In genomic region chr4:57637636-57638386, GRCm38 (mm10) we compare ENCODE assay signal across 8 mouse cellular contexts.
DNase-seq lines count a peak whose midpoint lies in the region; ATAC-seq and TF ChIP-seq lines count a peak whose summit lies in the region.
"Had no signal": no experiment of that assay in that cellular context is flagged by ENCODE, and none has a peak within 500 bp of the region (broad histone marks: within the 10 kb centered on the region; RNA-seq: fewer than 3 reads in every experiment).

No protein-coding gene starts in this region.

- 21% methylated on average over 24 of the region's 24 CpGs for WGBS in embryonic facial prominence, embryonic 14.5 days
- 15% methylated on average over 24 of the region's 24 CpGs for WGBS in intestine, embryonic 16.5 days
- 53% methylated on average over 24 of the region's 24 CpGs for WGBS in midbrain, embryonic 10.5 days
- 18% methylated on average over 24 of the region's 24 CpGs for WGBS in stomach, postnatal 0 days

- no peak for TF ChIP-seq CTCF in stomach, postnatal 0 days (IDR thresholded peaks at IDR 0.05; ENCODE audit: low read depth)

- peak; percentile 67 for DNase-seq in embryonic facial prominence, embryonic 14.5 days (ENCODE audit: low spot score)
- DNase-seq in midbrain, embryonic 10.5 days (ENCODE audit: low spot score), result no peak
- DNase-seq in stomach, postnatal 0 days (ENCODE audit: low spot score), result peak; percentile 29
- DNase-seq in heart, adult 11 months, result no peak

- no peaks in the 10 kb centered on the region for H3K9me3 ChIP-seq in megakaryocyte, embryonic 14.5 days
- H3K9me3 ChIP-seq in embryonic facial prominence, embryonic 14.5 days (ENCODE audit: control insufficient read depth, low read length), result no peaks in the 10 kb centered on the region
- no peaks in the 10 kb centered on the region for H3K9me3 ChIP-seq in intestine, embryonic 16.5 days (ENCODE audit: control insufficient read depth, low read length)
- no peaks in the 10 kb centered on the region for H3K9me3 ChIP-seq in midbrain, embryonic 10.5 days (replicated peaks)
- no peaks in the 10 kb centered on the region for H3K9me3 ChIP-seq in stomach, postnatal 0 days (ENCODE audit: control insufficient read depth, low read length)

- H3K36me3 ChIP-seq in megakaryocyte, embryonic 14.5 days (replicated peaks; ENCODE audit: low read length), result no peaks in the 10 kb centered on the region
- no peaks in the 10 kb centered on the region for H3K36me3 ChIP-seq in embryonic facial prominence, embryonic 14.5 days (ENCODE audit: control insufficient read depth, insufficient read depth, low read length)
- H3K36me3 ChIP-seq in intestine, embryonic 16.5 days (ENCODE audit: control insufficient read depth, insufficient read depth, low read length), result no peaks in the 10 kb centered on the region
- H3K36me3 ChIP-seq in midbrain, embryonic 10.5 days, result no peaks in the 10 kb centered on the region
- H3K36me3 ChIP-seq in stomach, postnatal 0 days (ENCODE audit: control insufficient read depth, insufficient read depth, low read length), result no peaks in the 10 kb centered on the region

- H3K27me3 ChIP-seq in megakaryocyte, embryonic 14.5 days (replicated peaks), result peaks cover 17% of the 10 kb centered on the region
- no peaks in the 10 kb centered on the region for H3K27me3 ChIP-seq in embryonic facial prominence, embryonic 14.5 days (replicated peaks; ENCODE audit: control insufficient read depth, insufficient read depth, low read length)
- no peaks in the 10 kb centered on the region for H3K27me3 ChIP-seq in intestine, embryonic 16.5 days (replicated peaks; ENCODE audit: control insufficient read depth, insufficient read depth, low read length)
- H3K27me3 ChIP-seq in midbrain, embryonic 10.5 days (ENCODE audit: low read depth, poor library complexity, severe bottlenecking), result peaks cover 3% of the 10 kb centered on the region
- H3K27me3 ChIP-seq in stomach, postnatal 0 days (ENCODE audit: control insufficient read depth, insufficient read depth, low read length), result no peaks in the 10 kb centered on the region

- peak overlapping the region; percentile 71 for H3K4me3 ChIP-seq in megakaryocyte, embryonic 14.5 days (replicated peaks)
- peak overlapping the region; percentile 30 for H3K4me3 ChIP-seq in embryonic facial prominence, embryonic 14.5 days (ENCODE audit: low read depth, low read length)
- H3K4me3 ChIP-seq in intestine, embryonic 16.5 days (ENCODE audit: low read length), result peak overlapping the region; percentile 34
- peak overlapping the region; percentile 43 for H3K4me3 ChIP-seq in midbrain, embryonic 10.5 days
- peak overlapping the region; percentile 25 for H3K4me3 ChIP-seq in stomach, postnatal 0 days (ENCODE audit: low read depth, low read length)

- no peak overlapping the region for H3K27ac ChIP-seq in embryonic facial prominence, embryonic 14.5 days (replicated peaks; ENCODE audit: low read depth, low read length)
- no peak overlapping the region for H3K27ac ChIP-seq in intestine, embryonic 16.5 days (ENCODE audit: low read length)
- H3K27ac ChIP-seq in midbrain, embryonic 10.5 days (replicated peaks), result 0 out of 2 replicates have a peak overlapping the region, but pooled peaks have one; percentile 9
- no peak overlapping the region; the same call in 1 of the 2 replicates for H3K27ac ChIP-seq in stomach, postnatal 0 days (replicated peaks)
- H3K27ac ChIP-seq: macrophage had no signal

- no peak for ATAC-seq in megakaryocyte, adult 5-6 weeks (ENCODE audit: poor library complexity, severe bottlenecking)
- ATAC-seq in embryonic facial prominence, embryonic 14.5 days (ENCODE audit: low read depth), result peak; percentile 68; the same call in 1 of the 2 replicates
- ATAC-seq in intestine, embryonic 16.5 days, result peak; percentile 59; the same call in 1 of the 2 replicates
- ATAC-seq in stomach, postnatal 0 days (ENCODE audit: low FRiP score, low TSS enrichment), result peak; percentile 56; the same call in 1 of the 2 replicates

- H3K4me1 ChIP-seq in megakaryocyte, embryonic 14.5 days, result peaks cover 23% of the 10 kb centered on the region
- H3K4me1 ChIP-seq in embryonic facial prominence, embryonic 14.5 days (ENCODE audit: control insufficient read depth, insufficient read depth, low read length), result peaks cover 36% of the 10 kb centered on the region
- peaks cover 4% of the 10 kb centered on the region; the same call in 1 of the 2 replicates for H3K4me1 ChIP-seq in intestine, embryonic 16.5 days (ENCODE audit: control insufficient read depth, insufficient read depth, low read length)
- peaks cover 24% of the 10 kb centered on the region for H3K4me1 ChIP-seq in midbrain, embryonic 10.5 days
- 0 out of 2 replicates have a peak, but pooled peaks cover 2% of the 10 kb centered on the region for H3K4me1 ChIP-seq in stomach, postnatal 0 days (replicated peaks; ENCODE audit: control insufficient read depth, insufficient read depth)

- no peak for TF ChIP-seq EP300 in stomach, postnatal 0 days (optimal IDR thresholded peaks at IDR 0.05)

- H3K9ac ChIP-seq in embryonic facial prominence, embryonic 14.5 days (ENCODE audit: low read depth, low read length), result peak overlapping the region; percentile 60
- H3K9ac ChIP-seq in intestine, embryonic 16.5 days (ENCODE audit: low read depth, low read length), result no peak overlapping the region
- no peak overlapping the region; the same call in 1 of the 2 replicates for H3K9ac ChIP-seq in stomach, postnatal 0 days (ENCODE audit: low read length)

- peak overlapping the region; percentile 64 for H3K4me2 ChIP-seq in embryonic facial prominence, embryonic 14.5 days (ENCODE audit: low read depth, low read length)
- H3K4me2 ChIP-seq in intestine, embryonic 16.5 days (ENCODE audit: low read depth, low read length), result peak overlapping the region; percentile 57
- H3K4me2 ChIP-seq in stomach, postnatal 0 days (replicated peaks; ENCODE audit: low read depth), result peak overlapping the region; percentile 55

Comparison
In these comparisons a context has a peak if more than half of its experiments do, and no peak if none do; other contexts are left out.
1. DNase-seq: peak in embryonic facial prominence, embryonic 14.5 days (single experiment) and stomach, postnatal 0 days (single experiment); none in midbrain, embryonic 10.5 days (single experiment) and heart, adult 11 months (single experiment).
2. Peak in every context shown above with its lines, with median percentiles within 50 percentile points of each other: H3K4me3 ChIP-seq and H3K4me2 ChIP-seq.